Comparison of ENCODE assay signal across 8 mouse cellular contexts in the genomic region with DNA sequence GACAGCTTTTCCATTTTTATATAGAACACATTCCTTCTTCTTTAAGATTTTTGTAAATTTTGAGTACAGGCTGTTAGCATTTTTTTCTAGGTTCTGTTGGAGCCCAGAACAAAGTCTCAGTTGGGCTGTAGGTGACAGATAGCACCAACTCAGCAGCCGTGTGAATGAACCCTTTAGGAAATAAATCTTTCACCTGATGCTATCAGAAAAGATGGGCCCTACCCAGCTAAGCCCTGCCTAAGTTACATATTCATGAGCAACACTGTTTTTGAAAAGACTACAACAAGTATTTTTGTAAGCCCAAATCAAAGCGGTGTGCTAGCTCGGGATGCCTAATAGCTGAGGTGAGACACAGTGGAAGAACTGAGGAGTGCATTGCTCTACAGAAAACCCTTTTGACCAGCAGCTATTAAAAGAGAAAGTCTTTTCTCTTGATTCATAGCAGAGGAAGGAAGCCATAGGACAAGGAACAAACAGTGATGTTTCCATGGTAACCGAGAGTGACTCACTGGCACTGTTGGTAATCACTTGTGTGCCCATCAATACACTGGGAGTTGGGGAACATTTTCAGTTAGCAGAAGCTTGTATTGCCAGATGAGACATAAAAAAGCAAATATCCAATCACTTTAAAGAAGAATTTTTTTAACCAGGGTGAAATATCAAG.
DNase-seq lines count a peak whose midpoint lies in the region; ATAC-seq lines count a peak whose summit lies in the region.

No protein-coding gene starts in this region.

- H3K4me3 ChIP-seq in forebrain, embryonic 16.5 days (replicated peaks; ENCODE audit: low read length) = no peak overlapping the region
- no peak overlapping the region for H3K4me3 ChIP-seq in midbrain, embryonic 11.5 days (ENCODE audit: low read depth, low read length)

- H3K27me3 ChIP-seq in forebrain, embryonic 16.5 days (replicated peaks; ENCODE audit: control insufficient read depth, insufficient read depth, low read length) = no peaks in the 10 kb centered on the region
- no peaks in the 10 kb centered on the region for H3K27me3 ChIP-seq in midbrain, embryonic 11.5 days (ENCODE audit: control insufficient read depth, insufficient read depth, low read length)

- peaks cover 5% of the 10 kb centered on the region; the same call in 1 of the 2 replicates for H3K4me1 ChIP-seq in forebrain, embryonic 16.5 days (replicated peaks; ENCODE audit: control insufficient read depth, insufficient read depth, low read length)
- H3K4me1 ChIP-seq in midbrain, embryonic 11.5 days (ENCODE audit: control insufficient read depth, insufficient read depth, low read length) = peaks cover 6% of the 10 kb centered on the region; the same call in 1 of the 2 replicates

- intact Hi-C loops in left cerebral cortex, postnatal 4 days (cut with DNase I) = no loop called here

- H3K9ac ChIP-seq in forebrain, embryonic 16.5 days (replicated peaks; ENCODE audit: low read depth, low read length) = no peak overlapping the region
- no peak overlapping the region for H3K9ac ChIP-seq in midbrain, embryonic 11.5 days (ENCODE audit: low read length)

- no peaks in the 10 kb centered on the region for H3K36me3 ChIP-seq in forebrain, embryonic 16.5 days (ENCODE audit: control insufficient read depth, insufficient read depth)
- H3K36me3 ChIP-seq in midbrain, embryonic 11.5 days (ENCODE audit: control insufficient read depth, insufficient read depth, low read length) = no peaks in the 10 kb centered on the region

- H3K27ac ChIP-seq in forebrain, embryonic 16.5 days (ENCODE audit: low read length) = no peak overlapping the region
- H3K27ac ChIP-seq in midbrain, embryonic 11.5 days (ENCODE audit: low read depth, low read length) = no peak overlapping the region

- DNase-seq in left cerebral cortex, adult 11 months (ENCODE audit: low spot score) = peak; percentile 49
- no peak for DNase-seq in left cerebral cortex, postnatal 4 days
- DNase-seq in R1 (ENCODE audit: low read depth, low spot score) = peak; percentile 11
- DNase-seq in midbrain, embryonic 11.5 days (ENCODE audit: low spot score, missing footprints) = peak; percentile 86
- no peak for DNase-seq in cerebellum, adult 9-10 months
- DNase-seq in spleen, postnatal 4 days (ENCODE audit: low spot score in 2 of 2) = no peak

- WGBS in forebrain, embryonic 16.5 days = 22% methylated on average over 4 of the region's 4 CpGs
- WGBS in midbrain, embryonic 11.5 days = 46% methylated on average over 4 of the region's 4 CpGs

- peak; percentile 69 for ATAC-seq in forebrain, embryonic 16.5 days
- peak; percentile 80 for ATAC-seq in midbrain, embryonic 11.5 days (ENCODE audit: low FRiP score)
- no peak for ATAC-seq in erythroid progenitor cell, adult 5-6 weeks (replicated peaks; ENCODE audit: low FRiP score, poor library complexity, severe bottlenecking)

- H3K4me2 ChIP-seq in forebrain, embryonic 16.5 days (ENCODE audit: low read length) = no peak overlapping the region
- H3K4me2 ChIP-seq in midbrain, embryonic 11.5 days = no peak overlapping the region

- no peaks in the 10 kb centered on the region for H3K9me3 ChIP-seq in forebrain, embryonic 16.5 days (ENCODE audit: control insufficient read depth, low read length)
- no peaks in the 10 kb centered on the region for H3K9me3 ChIP-seq in midbrain, embryonic 11.5 days (ENCODE audit: control insufficient read depth, low read length)

Comparison
In these comparisons a context has a peak if more than half of its experiments do, and no peak if none do; other contexts are left out.
1. DNase-seq: peak in left cerebral cortex, adult 11 months (single experiment), R1 (single experiment) and midbrain, embryonic 11.5 days (single experiment); none in left cerebral cortex, postnatal 4 days (single experiment), cerebellum, adult 9-10 months (single experiment) and spleen, postnatal 4 days (0 of 2).